8 mouse cellular contexts compared by ENCODE assay signal in the genomic region with DNA sequence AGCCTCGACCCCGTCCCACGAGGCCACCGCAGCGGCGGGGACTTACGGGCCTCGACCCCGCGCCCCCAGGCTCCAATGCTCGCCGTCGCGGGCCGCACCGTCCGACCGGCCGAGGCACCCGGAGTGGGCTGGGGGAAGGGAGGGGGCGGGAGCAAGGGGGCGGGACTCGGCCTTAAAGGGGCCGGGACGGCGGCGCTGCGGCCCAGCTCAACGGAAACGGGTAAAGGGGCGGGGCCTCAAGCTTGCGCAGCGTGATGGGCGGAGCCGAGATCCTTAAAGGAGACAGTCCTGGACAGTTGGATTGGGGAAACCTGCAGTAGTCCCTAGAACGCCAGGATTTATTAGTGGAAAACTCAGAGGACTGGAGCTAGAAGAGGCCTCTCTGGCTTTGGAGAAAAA. TPM values are rescaled to one million over a fixed set of nuclear protein-coding genes. Genes with fewer than 3 reads are reported as not detected.
A peak's percentile ranks its signal among the peaks of the same experiment; 100 is the strongest.
DNase-seq lines count a peak whose midpoint lies in the region; ATAC-seq lines count a peak whose summit lies in the region.

A gene (minus strand): TSS at position 141 of the 399 bp plus-strand sequence.

- H3K4me3 ChIP-seq in brown adipose tissue, adult 24 weeks (ENCODE audit: insufficient read depth, low read depth, low read length) = peak within 1 kb of the TSS; percentile 97
- H3K4me3 ChIP-seq in heart, embryonic 14.5 days (ENCODE audit: control insufficient read depth in 1 of 2, insufficient read depth in 1 of 2, low read depth in 1 of 2, low read length in 2 of 2) = peak within 1 kb of the TSS; percentile 85 to 94
- H3K4me3 ChIP-seq in liver, embryonic 13.5 days (replicated peaks) = peak within 1 kb of the TSS; percentile 91
- peak within 1 kb of the TSS; percentile 92 for H3K4me3 ChIP-seq in stomach, embryonic 16.5 days (replicated peaks; ENCODE audit: low read length)

- H3K9me3 ChIP-seq in heart, embryonic 14.5 days (ENCODE audit: control insufficient read depth, low read length) = no peaks in the 10 kb centered on the region
- H3K9me3 ChIP-seq in liver, embryonic 13.5 days (replicated peaks) = no peaks in the 10 kb centered on the region
- H3K9me3 ChIP-seq in stomach, embryonic 16.5 days (replicated peaks; ENCODE audit: control insufficient read depth, low read length) = no peaks in the 10 kb centered on the region

- peak within 1 kb of the TSS; percentile 93 for H3K9ac ChIP-seq in heart, embryonic 14.5 days (ENCODE audit: low read length)
- H3K9ac ChIP-seq in liver, embryonic 13.5 days = peak within 1 kb of the TSS; percentile 94
- peak within 1 kb of the TSS; percentile 94 for H3K9ac ChIP-seq in stomach, embryonic 16.5 days (ENCODE audit: low read length)

- WGBS in heart, embryonic 14.5 days = under 1% methylated on average over 36 of the region's 36 CpGs
- WGBS in liver, embryonic 13.5 days (ENCODE audit: insufficient replicate concordance) = 0% methylated on average over 29 of the region's 36 CpGs
- WGBS in stomach, embryonic 16.5 days = 1% methylated on average over 36 of the region's 36 CpGs

- H3K27ac ChIP-seq in brown adipose tissue, adult 24 weeks (replicated peaks; ENCODE audit: low read depth, low read length) = peak within 1 kb of the TSS; percentile 97
- H3K27ac ChIP-seq in heart, embryonic 14.5 days (replicated peaks in 1 of 2; ENCODE audit: control insufficient read depth in 1 of 2, insufficient read depth in 1 of 2, low read depth in 2 of 2, low read length in 2 of 2) = peak within 1 kb of the TSS; percentile 89 to 91
- peak within 1 kb of the TSS; percentile 82 for H3K27ac ChIP-seq in liver, embryonic 13.5 days
- H3K27ac ChIP-seq in stomach, embryonic 16.5 days (ENCODE audit: low read length) = peak within 1 kb of the TSS; percentile 90

- ATAC-seq in heart, embryonic 14.5 days (ENCODE audit: insufficient number of reproducible peaks, insufficient read depth, low FRiP score, low read depth) = peak; percentile 99
- peak; percentile 90 for ATAC-seq in liver, embryonic 13.5 days (ENCODE audit: low read depth)
- ATAC-seq in stomach, embryonic 16.5 days (ENCODE audit: insufficient read depth, low FRiP score) = peak; percentile 96

- H3K4me2 ChIP-seq in heart, embryonic 14.5 days (ENCODE audit: low read length) = peak within 1 kb of the TSS; percentile 73
- peak within 1 kb of the TSS; percentile 96 for H3K4me2 ChIP-seq in liver, embryonic 13.5 days
- H3K4me2 ChIP-seq in stomach, embryonic 16.5 days (ENCODE audit: low read depth, low read length) = peak within 1 kb of the TSS; percentile 86

- H3K36me3 ChIP-seq in heart, embryonic 14.5 days (ENCODE audit: control insufficient read depth, insufficient read depth, low read length) = peaks cover 26% of the 10 kb centered on the region
- H3K36me3 ChIP-seq in liver, embryonic 13.5 days = peaks cover 19% of the 10 kb centered on the region
- H3K36me3 ChIP-seq in stomach, embryonic 16.5 days (ENCODE audit: control insufficient read depth, insufficient read depth, low read length) = no peaks in the 10 kb centered on the region

- peak; percentile 95 for DNase-seq in CD4-positive, CD25-positive, alpha-beta regulatory T cell, adult 2 months (ENCODE audit: low read depth, low spot score)
- peak; percentile 86 for DNase-seq in fibroblast of lung, adult 2 months (ENCODE audit: low read depth)
- peak; percentile 98 for DNase-seq in kidney, postnatal 14 days
- DNase-seq in liver, embryonic 13.5 days = peak; percentile 89
- DNase-seq in neural tube, embryonic 10.5 days (ENCODE audit: extremely low spot score, low spot score) = peak; percentile 87

- H3K4me1 ChIP-seq in brown adipose tissue, adult 24 weeks (ENCODE audit: control insufficient read depth, insufficient read depth, insufficient read length, low read length) = peaks cover 5% of the 10 kb centered on the region
- H3K4me1 ChIP-seq in heart, embryonic 14.5 days (ENCODE audit: control insufficient read depth in 2 of 2, insufficient read depth in 2 of 2, low read length in 2 of 2) = peaks cover 4 to 15% of the 10 kb centered on the region in 2 experiments; a peak in 3 of 4 replicates
- peaks cover 33% of the 10 kb centered on the region for H3K4me1 ChIP-seq in liver, embryonic 13.5 days (replicated peaks)
- peaks cover 10% of the 10 kb centered on the region for H3K4me1 ChIP-seq in stomach, embryonic 16.5 days (ENCODE audit: control insufficient read depth, insufficient read depth, low read length)

- H3K27me3 ChIP-seq in heart, embryonic 14.5 days (ENCODE audit: control insufficient read depth, insufficient read depth, low read length) = no peaks in the 10 kb centered on the region
- no peaks in the 10 kb centered on the region for H3K27me3 ChIP-seq in liver, embryonic 13.5 days
- H3K27me3 ChIP-seq in stomach, embryonic 16.5 days (ENCODE audit: control insufficient read depth, insufficient read depth, low read length) = no peaks in the 10 kb centered on the region

RNA-seq across cellular contexts. Expression of the gene that starts here (rescaled TPM):
- 52.7 and 53.9 TPM in 2 replicates for polyA plus RNA-seq in brown adipose tissue, adult 24 weeks (2012; ENCODE audit: insufficient read depth, insufficient read length, missing spikeins)
- polyA plus RNA-seq in heart, embryonic 14.5 days (2014; fragmentation: Nextera tagmentation; extraction: Ambion mirVana) = 20.8 and 22.8 TPM in 2 replicates
- polyA plus RNA-seq in liver, embryonic 13.5 days (2015; fragmentation: Nextera tagmentation; extraction: Ambion mirVana) = 20.6 and 23.0 TPM in 2 replicates
- polyA plus RNA-seq in stomach, embryonic 16.5 days (2015; fragmentation: Nextera tagmentation; extraction: Ambion mirVana) = 43.1 and 45.6 TPM in 2 replicates

Comparison
In these comparisons a context has a peak if more than half of its experiments do, and no peak if none do; other contexts are left out.
1. Peak in every context shown above with its lines: DNase-seq, ATAC-seq, H3K4me3 ChIP-seq and H3K27ac ChIP-seq.